Mouse (Mus musculus) MEL (cell line): ENCODE data around the gene Il6. TPM values are rescaled to one million over a fixed set of nuclear protein-coding genes. Genes with fewer than 3 reads are reported as not detected.

ENCODE experiments used
- DNase-seq: peaks from one replicate; pipeline ENCODE4 v3.0.0; 2011; ENCODE audit warnings: low read depth, low spot score
- H3K27ac ChIP-seq: 2 replicates; pipeline ENCODE4 v1.5.1; 2012; ENCODE audit warnings: low read depth, mild to moderate bottlenecking, control low read depth, low read length, moderate library complexity; ENCODE audit not compliant: control insufficient read depth
- H3K27me3 ChIP-seq, 2 experiments: fragments of 150-350 bp in 1 of 2; sonication (generic) in 1 of 2; 2 replicates each; pipeline ENCODE4 v1.6.1; 2012; ENCODE audit warnings: low read length in 2 of 2, mild to moderate bottlenecking in 2 of 2, improper control_type of control experiment in 1 of 2, moderate library complexity in 1 of 2; ENCODE audit not compliant: insufficient read depth in 2 of 2, control insufficient read depth in 1 of 2
- H3K36me3 ChIP-seq, 2 experiments: 2 replicates each; pipeline ENCODE4 v1.6.1; 2012 to 2014; ENCODE audit warnings: low read length in 2 of 2, improper control_type of control experiment in 1 of 2, inconsistent platforms in 1 of 2, mild to moderate bottlenecking in 1 of 2; ENCODE audit not compliant: insufficient read depth in 2 of 2, control insufficient read depth in 1 of 2
- H3K4me1 ChIP-seq, 2 experiments: fragments of 150-350 bp in 1 of 2; sonication (generic) in 1 of 2; 2 replicates each; pipeline ENCODE4 v1.6.1; 2012; ENCODE audit warnings: low read length in 2 of 2, improper control_type of control experiment in 1 of 2, mild to moderate bottlenecking in 1 of 2; ENCODE audit not compliant: insufficient read depth in 2 of 2, control insufficient read depth in 1 of 2
- H3K4me3 ChIP-seq, 2 experiments: fragments of 150-350 bp in 1 of 2; sonication (generic) in 1 of 2; 2 replicates each; pipeline ENCODE4 v1.5.1; 2012; ENCODE audit warnings: low read depth in 2 of 2, low read length in 2 of 2, mild to moderate bottlenecking in 2 of 2, moderate library complexity in 2 of 2, control low read depth in 1 of 2, improper control_type of control experiment in 1 of 2; ENCODE audit not compliant: control insufficient read depth in 1 of 2, insufficient read depth in 1 of 2
- H3K79me2 ChIP-seq: 2 replicates; pipeline ENCODE4 v1.6.1; 2012; ENCODE audit warnings: mild to moderate bottlenecking, low read length, moderate library complexity; ENCODE audit not compliant: control insufficient read depth, poor library complexity, insufficient read depth
- H3K9ac ChIP-seq: 2 replicates; pipeline ENCODE4 v1.6.1; 2012; ENCODE audit warnings: low read depth, mild to moderate bottlenecking, control low read depth, low read length, moderate library complexity; ENCODE audit not compliant: control insufficient read depth, poor library complexity, severe bottlenecking
- H3K9me3 ChIP-seq: fragments of 150-350 bp; sonication (generic); replicated peaks from 2 replicates; pipeline ENCODE4 v1.6.1; 2012; ENCODE audit warnings: mild to moderate bottlenecking, low read length, improper control_type of control experiment, moderate library complexity; ENCODE audit not compliant: insufficient read depth
- CHD1 ChIP-seq: IDR thresholded peaks from 2 replicates; pipeline ENCODE4 v1.6.1; 2012; ENCODE audit warnings: low read depth, mild to moderate bottlenecking, inconsistent platforms, low read length, improper control_type of control experiment
- CHD2 ChIP-seq: IDR thresholded peaks from 2 replicates; pipeline ENCODE4 v1.6.1; 2011; ENCODE audit warnings: low read length, improper control_type of control experiment
- EP300 ChIP-seq, 2 experiments: IDR thresholded peaks; 2 replicates each; pipeline ENCODE4 v1.6.1; 2011; ENCODE audit warnings: improper control_type of control experiment in 2 of 2, low read length in 2 of 2, low read depth in 1 of 2, mild to moderate bottlenecking in 1 of 2
- ETS1 ChIP-seq: IDR thresholded peaks from 2 replicates; pipeline ENCODE4 v1.6.1; 2012; ENCODE audit warnings: low read depth, mild to moderate bottlenecking, inconsistent platforms, low read length, improper control_type of control experiment, moderate library complexity
- GATA1 ChIP-seq: IDR thresholded peaks from 2 replicates; pipeline ENCODE4 v1.6.1; 2011; ENCODE audit warnings: low read depth, low read length, improper control_type of control experiment
- MAFK ChIP-seq: IDR thresholded peaks from 2 replicates; pipeline ENCODE4 v1.6.1; 2011; ENCODE audit warnings: low read depth, mild to moderate bottlenecking, low read length, improper control_type of control experiment, borderline replicate concordance
- MAZ ChIP-seq: IDR thresholded peaks from 2 replicates; pipeline ENCODE4 v1.6.1; 2012; ENCODE audit warnings: low read depth, mild to moderate bottlenecking, inconsistent platforms, low read length, improper control_type of control experiment
- NELFE ChIP-seq: IDR thresholded peaks from 2 replicates; pipeline ENCODE4 v1.6.1; 2011; ENCODE audit warnings: low read depth, low read length, improper control_type of control experiment
- POLR2A ChIP-seq, 2 experiments: IDR thresholded peaks; 2 replicates each; pipeline ENCODE4 v1.6.1; 2011 to 2012; ENCODE audit warnings: low read length in 2 of 2, mild to moderate bottlenecking in 2 of 2, control low read depth in 1 of 2, improper control_type of control experiment in 1 of 2, low read depth in 1 of 2, moderate library complexity in 1 of 2; ENCODE audit not compliant: control insufficient read depth in 1 of 2, insufficient read depth in 1 of 2, poor library complexity in 1 of 2
- RCOR1 ChIP-seq: IDR thresholded peaks from 2 replicates; pipeline ENCODE4 v1.6.1; 2012; ENCODE audit warnings: low read depth, mild to moderate bottlenecking, inconsistent platforms, low read length, improper control_type of control experiment
- SIN3A ChIP-seq: IDR thresholded peaks from 2 replicates; pipeline ENCODE4 v1.6.1; 2012; ENCODE audit warnings: low read length, improper control_type of control experiment, inconsistent platforms
- SMC3 ChIP-seq: IDR thresholded peaks from 2 replicates; pipeline ENCODE4 v1.6.1; 2011; ENCODE audit warnings: low read depth, low read length, improper control_type of control experiment
- TAL1 ChIP-seq: IDR thresholded peaks from 2 replicates; pipeline ENCODE4 v1.6.1; 2012; ENCODE audit warnings: mild to moderate bottlenecking, inconsistent platforms, low read length, moderate library complexity, mixed read lengths
- TBP ChIP-seq: IDR thresholded peaks from 2 replicates; pipeline ENCODE4 v1.8.0; 2011; ENCODE audit warnings: low read depth, low read length, improper control_type of control experiment
- TCF12 ChIP-seq: IDR thresholded peaks from 2 replicates; pipeline ENCODE4 v1.6.1; 2014; ENCODE audit warnings: low read depth, mild to moderate bottlenecking, inconsistent platforms, low read length, improper control_type of control experiment, moderate library complexity
- UBTF ChIP-seq: IDR thresholded peaks from 2 replicates; pipeline ENCODE4 v1.6.1; 2012; ENCODE audit warnings: low read depth, mild to moderate bottlenecking, inconsistent platforms, low read length, improper control_type of control experiment, moderate library complexity, borderline replicate concordance; ENCODE audit not compliant: insufficient read depth
- USF2 ChIP-seq, 2 experiments: IDR thresholded peaks; 2 replicates each; pipeline ENCODE4 v1.6.1; 2011 to 2012; ENCODE audit warnings: improper control_type of control experiment in 2 of 2, low read length in 2 of 2, borderline replicate concordance in 1 of 2, inconsistent platforms in 1 of 2, low read depth in 1 of 2, mild to moderate bottlenecking in 1 of 2; ENCODE audit not compliant: insufficient read depth in 1 of 2
- ZC3H11A ChIP-seq: IDR thresholded peaks from 2 replicates; pipeline ENCODE4 v1.6.1; 2012; ENCODE audit warnings: low read depth, mild to moderate bottlenecking, inconsistent platforms, low read length, improper control_type of control experiment
- ZNF384 ChIP-seq: IDR thresholded peaks from 2 replicates; pipeline ENCODE4 v1.6.1; 2012; ENCODE audit warnings: low read depth, mild to moderate bottlenecking, inconsistent platforms, low read length, improper control_type of control experiment
- polyA plus RNA-seq, 2 experiments: library from polyadenylated mRNA; stranded (reverse) in 1 of 2; unstranded in 1 of 2; fragments of >175 nt in 1 of 2; fragments of >200 nt in 1 of 2; gene quantifications; 2 replicates each; pipeline versions ENCODE4 v1.2.1 to v1.2.4; 2012; ENCODE audit warnings: low replicate concordance in 2 of 2, low read depth in 1 of 2; ENCODE audit not compliant: insufficient read length in 2 of 2, insufficient read depth in 1 of 2, missing spikeins in 1 of 2
- total RNA-seq: library from RNA; depleted of rRNA; stranded (reverse); fragments of 300-350 nt; gene quantifications from 2 replicates; pipeline ENCODE4 v1.2.3, GENCODE M21; 2012

The Il6 gene
- total and polyA plus RNA-seq, 3 experiments = not detected

DNA sequence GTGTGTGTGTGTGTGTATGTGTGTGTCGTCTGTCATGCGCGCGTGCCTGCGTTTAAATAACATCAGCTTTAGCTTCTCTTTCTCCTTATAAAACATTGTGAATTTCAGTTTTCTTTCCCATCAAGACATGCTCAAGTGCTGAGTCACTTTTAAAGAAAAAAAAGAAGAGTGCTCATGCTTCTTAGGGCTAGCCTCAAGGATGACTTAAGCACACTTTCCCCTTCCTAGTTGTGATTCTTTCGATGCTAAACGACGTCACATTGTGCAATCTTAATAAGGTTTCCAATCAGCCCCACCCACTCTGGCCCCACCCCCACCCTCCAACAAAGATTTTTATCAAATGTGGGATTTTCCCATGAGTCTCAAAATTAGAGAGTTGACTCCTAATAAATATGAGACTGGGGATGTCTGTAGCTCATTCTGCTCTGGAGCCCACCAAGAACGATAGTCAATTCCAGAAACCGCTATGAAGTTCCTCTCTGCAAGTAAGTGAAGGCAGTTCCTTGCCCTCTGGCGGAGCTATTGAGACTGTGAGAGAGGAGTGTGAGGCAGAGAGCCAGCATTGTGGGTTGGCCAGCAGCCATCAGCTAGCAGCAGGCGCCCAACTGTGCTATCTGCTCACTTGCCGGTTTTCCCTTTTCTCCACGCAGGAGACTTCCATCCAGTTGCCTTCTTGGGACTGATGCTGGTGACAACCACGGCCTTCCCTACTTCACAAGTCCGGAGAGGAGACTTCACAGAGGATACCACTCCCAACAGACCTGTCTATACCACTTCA lies at the start of gene Il6 (continued):
- 0 out of 2 replicates have a peak, but pooled peaks have one; percentile 49 for TF ChIP-seq ZNF384
- TF ChIP-seq RCOR1 = peak; percentile 88
- no peak for TF ChIP-seq NELFE
- no peak for TF ChIP-seq USF2 (IDR thresholded peaks at IDR 0.05; ENCODE audit: borderline replicate concordance in 1 of 2, insufficient read depth in 1 of 2, low read depth in 1 of 2, low read length in 2 of 2)

DNA sequence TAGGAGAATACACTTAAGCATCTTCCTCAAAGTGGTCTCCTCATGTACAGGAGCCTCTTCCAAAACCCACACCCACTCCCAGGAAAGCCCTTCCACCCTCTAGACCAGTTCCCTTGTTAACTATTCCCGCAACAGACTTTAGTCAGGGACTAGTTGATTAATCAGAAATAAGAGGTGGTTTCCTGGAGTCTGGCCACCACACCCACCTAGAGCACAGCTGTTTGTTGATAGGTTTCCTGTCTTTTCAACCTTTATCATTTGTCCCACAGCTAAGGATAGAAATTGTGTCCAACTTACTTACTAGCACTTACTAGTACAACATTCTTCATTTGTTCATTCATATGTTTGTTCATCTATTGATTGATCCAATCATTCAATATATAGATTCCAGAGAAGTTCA lies 49.4 kb upstream of the Il6 start:
- no peak for TF ChIP-seq ZNF384
- no peak for TF ChIP-seq UBTF
- TF ChIP-seq EP300 (IDR thresholded peaks at IDR 0.05; ENCODE audit: low read depth in 1 of 2, low read length in 2 of 2) = peak; percentile 96
- no peak for TF ChIP-seq NELFE
- 0 out of 2 replicates have a peak, but pooled peaks have one; percentile 3 for TF ChIP-seq TBP
- TF ChIP-seq MAFK = no peak; the same call in 1 of the 2 replicates
- no peak for TF ChIP-seq SMC3
- peak; percentile 89 for TF ChIP-seq RCOR1
- peak; percentile 91 for TF ChIP-seq TCF12
- TF ChIP-seq ZC3H11A = no peak
- TF ChIP-seq TAL1 = peak; percentile 81
- no peak for TF ChIP-seq CHD2
- peak; percentile 91 for TF ChIP-seq ETS1
- TF ChIP-seq MAZ = no peak
- TF ChIP-seq CHD1 = no peak
- TF ChIP-seq POLR2A (IDR thresholded peaks at IDR 0.05; ENCODE audit: control insufficient read depth in 1 of 2, insufficient read depth in 1 of 2, low read depth in 1 of 2, low read length in 2 of 2, poor library complexity in 1 of 2) = no peak
- peak; percentile 89 for TF ChIP-seq GATA1
- TF ChIP-seq SIN3A = peak; percentile 67; the same call in 1 of the 2 replicates
- peaks cover 0 to 57% of the 10 kb centered on the region in 2 experiments; a peak in 2 of 4 replicates for H3K36me3 ChIP-seq
- H3K27me3 ChIP-seq = no peaks in the 10 kb centered on the region
- DNase-seq = peak; percentile 78
- H3K4me3 ChIP-seq = no peak overlapping the region
- no peak overlapping the region for H3K9ac ChIP-seq
- peak overlapping the region; percentile 54 for H3K27ac ChIP-seq
- H3K9me3 ChIP-seq = no peaks in the 10 kb centered on the region
- no peaks in the 10 kb centered on the region for H3K79me2 ChIP-seq
- H3K4me1 ChIP-seq = peaks cover 18 to 44% of the 10 kb centered on the region in 2 experiments
